Mouse (Mus musculus) megakaryocyte, embryonic 14.5 days (primary cell): ENCODE measurements at regions not wholly inside any gene's neighbourhood (a gene's known extent, or its start where the extent isn't known, plus 50 kb on each side); places are given as distances from the start of the nearest gene placed in this dataset.

ENCODE experiments used
- FLI1 ChIP-seq: IDR thresholded peaks from 2 replicates; pipeline ENCODE4 v1.6.1; 2012; ENCODE audit warnings: low read length, inconsistent platforms, mixed read lengths
- GATA1 ChIP-seq: IDR thresholded peaks from 3 replicates; pipeline ENCODE4 v1.6.1; 2012; ENCODE audit warnings: mixed read lengths, low read length, inconsistent platforms, borderline replicate concordance

GRCm38 (mm10) chr13:97309411-97309810 lies 68.5 kb downstream of the Enc1 start:
- TF ChIP-seq GATA1 = no peak
- no peak for TF ChIP-seq FLI1
